Mouse (Mus musculus): ENCODE measurements at regions not wholly inside any gene's neighbourhood (a gene's known extent, or its start where the extent isn't known, plus 50 kb on each side); places are given as distances from the start of the nearest gene placed in this dataset.

DNA sequence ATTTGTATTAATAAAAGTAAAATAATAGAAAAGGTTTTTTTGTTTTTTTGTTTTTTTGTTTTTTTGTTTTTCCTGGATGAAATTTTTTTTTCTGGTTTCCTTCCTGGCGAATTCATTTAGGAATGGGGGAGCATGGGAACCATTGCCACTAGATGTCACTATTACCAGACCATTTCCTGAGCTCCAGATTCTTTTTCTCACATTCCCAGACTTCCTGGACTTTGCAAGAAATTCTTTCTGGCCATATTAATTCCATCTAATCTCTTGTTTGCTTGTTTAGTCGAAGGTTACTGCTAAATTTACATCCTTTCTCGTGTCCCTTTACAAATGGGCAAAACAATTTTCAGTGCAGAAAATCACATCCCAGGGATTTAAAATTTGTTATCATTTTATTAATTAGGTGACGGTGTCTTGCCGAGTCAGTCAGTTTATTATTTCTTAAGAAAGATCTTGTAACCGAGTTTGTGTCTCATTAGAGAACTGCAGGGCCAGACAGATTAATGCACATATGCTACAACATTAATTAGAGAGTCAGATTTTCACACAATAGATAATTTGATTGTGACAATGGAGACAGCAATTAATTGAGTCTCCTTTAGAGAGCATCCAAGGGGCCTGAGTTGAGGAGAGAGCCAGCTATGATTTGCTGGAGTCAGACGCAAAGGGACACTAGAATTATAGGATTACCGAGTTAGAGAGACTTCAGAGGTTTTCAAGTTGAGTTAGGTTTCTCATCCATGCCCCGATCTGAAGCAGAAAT is 1702.5 kb upstream of the Tenm2 start:
- H3K4me2 ChIP-seq (ENCODE audit: low read depth, low read length) = no peak overlapping the region
- DNase-seq (ENCODE audit: low spot score) = peak; percentile 14

More for the DNA sequence above, 1702.5 kb upstream of the Tenm2 start:
- no peak overlapping the region for H3K27ac ChIP-seq (ENCODE audit: low read depth)
- TF ChIP-seq EP300 (IDR thresholded peaks at IDR 0.05; ENCODE audit: low read depth) (no peak), CTCF (IDR thresholded peaks at IDR 0.05; ENCODE audit: low read depth) (peak; percentile 22)
- no peaks in the 10 kb centered on the region for H3K36me3 ChIP-seq (replicated peaks; ENCODE audit: control insufficient read depth, insufficient read depth, low read length)
- H3K9ac ChIP-seq (replicated peaks; ENCODE audit: low read depth, low read length) = no peak overlapping the region
- 40% methylated on average over 9 of the region's 9 CpGs for WGBS
- no peaks in the 10 kb centered on the region for H3K27me3 ChIP-seq (ENCODE audit: control insufficient read depth, insufficient read depth, low read length)
- no peaks in the 10 kb centered on the region for H3K4me1 ChIP-seq (ENCODE audit: control insufficient read depth, insufficient read depth)
- H3K9me3 ChIP-seq (replicated peaks; ENCODE audit: control insufficient read depth, low read length) = no peaks in the 10 kb centered on the region
- no peak for ATAC-seq (ENCODE audit: insufficient read depth, low read depth)
- H3K4me3 ChIP-seq (ENCODE audit: low read depth, low read length) = no peak overlapping the region

Measured in heart, postnatal 0 days (tissue).